Mouse (Mus musculus) NIH3T3 (cell line): Measurements from ENCODE around the gene Cngb1.
"Not testable (repeated sequence)": the region's sequence is repeated elsewhere in the genome, so short reads cannot be mapped to it uniquely, and the experiment has no call there.

Source experiments
- DNase-seq: peaks from one replicate; pipeline ENCODE4 v3.0.0-alpha.2; 2012; ENCODE audit warnings: low read depth

Cngb1 gene

GRCm38 (mm10) chr8:95247277-95247676 is 59.1 kb downstream of the Cngb1 start:
- DNase-seq: no peak

GRCm38 (mm10) chr8:95245180-95245579 is 61.2 kb downstream of the Cngb1 start:
- no peak for DNase-seq

GRCm38 (mm10) chr8:95243853-95244252 is 62.5 kb downstream of the Cngb1 start:
- DNase-seq: no peak

GRCm38 (mm10) chr8:95242826-95243571 is 63.4 kb downstream of the Cngb1 start:
- DNase-seq: no peak

GRCm38 (mm10) chr8:95242099-95242825 is 64.1 kb downstream of the Cngb1 start:
- no peak for DNase-seq

GRCm38 (mm10) chr8:95235683-95236082 is 70.7 kb downstream of the Cngb1 start:
- peak; percentile 81 for DNase-seq

GRCm38 (mm10) chr8:95230086-95230485 is 76.3 kb downstream of the Cngb1 start:
- not testable (repeated sequence) for DNase-seq

- no peak for DNase-seq
These were observed 79.3 kb downstream of the Cngb1 start for GRCm38 (mm10) chr8:95227151-95227468.

- DNase-seq: no peak
These were observed 79.9 kb downstream of the Cngb1 start for GRCm38 (mm10) chr8:95226251-95227150.

GRCm38 (mm10) chr8:95223969-95224368 is 82.4 kb downstream of the Cngb1 start:
- DNase-seq: no peak

GRCm38 (mm10) chr8:95221045-95221444 is 85.3 kb downstream of the Cngb1 start:
- no peak for DNase-seq

- DNase-seq: no peak
These were observed 85.8 kb downstream of the Cngb1 start for GRCm38 (mm10) chr8:95220571-95220998.

GRCm38 (mm10) chr8:95219623-95220022 is 86.8 kb downstream of the Cngb1 start:
- no peak for DNase-seq

GRCm38 (mm10) chr8:95215709-95216360 is 90.5 kb downstream of the Cngb1 start:
- DNase-seq: no peak

GRCm38 (mm10) chr8:95209924-95210323 is 96.5 kb downstream of the Cngb1 start:
- DNase-seq: peak; percentile 69

- no peak for DNase-seq
These were observed 100.4 kb downstream of the Cngb1 start for GRCm38 (mm10) chr8:95205946-95206345.

- peak; percentile 91 for DNase-seq
These were observed 102.4 kb downstream of the Cngb1 start for GRCm38 (mm10) chr8:95204039-95204380.

GRCm38 (mm10) chr8:95203326-95204038 is 102.9 kb downstream of the Cngb1 start:
- DNase-seq: no peak

- no peak for DNase-seq
These were observed 103.6 kb downstream of the Cngb1 start, which contains the start of gene Kifc3 for GRCm38 (mm10) chr8:95202649-95203275. TSS of gene Kifc3 (minus strand) at chr8:95202812.

- no peak for DNase-seq
These were observed 104.3 kb downstream of the Cngb1 start for GRCm38 (mm10) chr8:95202056-95202570.

- no peak for DNase-seq
These were observed 104.9 kb downstream of the Cngb1 start for GRCm38 (mm10) chr8:95201491-95201890.
